Mouse (Mus musculus): ENCODE measurements around the gene Serping1.
"Not testable (repeated sequence)": the region's sequence is repeated elsewhere in the genome, so short reads cannot be mapped to it uniquely, and the experiment has no call there.

The Serping1 gene

DNA sequence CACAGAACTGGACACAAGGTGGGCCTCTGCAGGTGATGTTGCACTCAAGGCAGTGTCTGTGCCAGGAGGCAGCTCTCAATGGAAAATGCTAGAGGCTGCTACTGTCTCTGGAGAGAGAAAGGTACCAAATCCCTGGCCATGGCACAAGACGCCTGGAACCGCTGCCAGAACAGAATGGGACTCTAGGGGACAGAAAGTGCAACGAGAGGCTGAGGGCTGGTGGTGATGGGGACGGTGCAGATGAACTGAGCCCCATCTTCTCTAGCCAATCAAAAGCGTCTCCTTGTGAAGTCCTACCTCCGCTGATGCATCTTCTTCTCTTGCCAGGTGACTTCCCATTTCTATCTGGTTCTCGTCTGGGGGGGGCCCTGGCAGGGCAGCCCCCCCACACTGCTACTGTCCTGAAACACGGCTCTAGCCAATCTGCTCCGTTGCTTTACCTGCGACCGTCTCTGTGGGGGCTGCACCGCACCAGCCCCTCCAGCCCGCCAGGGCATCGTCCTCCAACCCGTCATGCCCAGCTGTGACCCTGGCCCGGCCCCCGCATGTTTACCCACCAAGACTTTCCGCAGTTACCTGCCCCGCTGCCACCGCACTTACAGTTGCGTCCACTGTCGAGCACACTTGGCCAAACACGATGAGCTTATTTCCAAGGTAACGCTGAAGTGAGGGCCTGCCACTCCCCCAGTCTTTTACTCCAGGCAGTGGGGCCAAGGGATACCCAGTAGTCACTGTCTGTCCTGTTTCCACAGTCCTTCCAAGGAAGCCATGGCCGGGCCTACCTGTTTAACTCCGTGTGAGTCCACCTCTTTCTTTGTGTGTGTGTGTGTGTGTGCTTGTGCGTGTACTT, 38.7 kb downstream of the Serping1 start:
- peak in 1 of 2 experiments; percentile 31 for DNase-seq

GRCm38 (mm10) chr2:84735346-84735920, 39.8 kb downstream of the Serping1 start:
- DNase-seq, result no peak

GRCm38 (mm10) chr2:84734919-84735318, 40.3 kb downstream of the Serping1 start:
- DNase-seq, result no peak

DNA sequence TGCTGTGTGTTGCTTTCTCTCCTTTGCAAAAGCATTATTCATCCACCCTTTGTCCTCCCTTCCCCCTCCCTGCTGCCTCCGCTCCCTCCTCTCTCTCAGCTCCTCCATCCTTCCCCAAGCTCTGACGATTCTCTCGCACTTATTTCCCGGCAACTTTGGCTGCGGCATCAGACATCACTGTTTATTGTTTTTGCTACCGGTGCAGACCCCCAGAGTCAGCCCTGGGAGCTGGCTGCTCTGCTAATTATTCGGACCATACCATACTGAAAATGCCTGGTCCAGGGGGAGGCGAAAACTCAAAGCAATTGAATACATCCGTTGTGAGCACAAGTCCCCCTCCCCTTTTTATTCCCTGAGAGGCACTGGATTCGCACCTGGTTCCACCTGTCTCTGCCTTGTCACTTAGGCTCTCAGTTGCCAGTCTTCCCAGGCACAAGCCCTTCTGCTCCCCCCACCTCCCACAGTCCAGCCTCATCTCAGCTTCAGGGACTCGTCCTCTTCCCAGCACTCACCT, 40.8 kb downstream of the Serping1 start:
- no peak for DNase-seq

- DNase-seq, result peak; percentile 41 to 53
Measured at GRCm38 (mm10) chr2:84733579-84734300, 41.5 kb downstream of the Serping1 start, which contains the start of gene Ypel4. Gene Ypel4 (plus strand): TSS chr2:84734058.

GRCm38 (mm10) chr2:84732394-84732793, 42.9 kb downstream of the Serping1 start:
- no peak for DNase-seq

DNA sequence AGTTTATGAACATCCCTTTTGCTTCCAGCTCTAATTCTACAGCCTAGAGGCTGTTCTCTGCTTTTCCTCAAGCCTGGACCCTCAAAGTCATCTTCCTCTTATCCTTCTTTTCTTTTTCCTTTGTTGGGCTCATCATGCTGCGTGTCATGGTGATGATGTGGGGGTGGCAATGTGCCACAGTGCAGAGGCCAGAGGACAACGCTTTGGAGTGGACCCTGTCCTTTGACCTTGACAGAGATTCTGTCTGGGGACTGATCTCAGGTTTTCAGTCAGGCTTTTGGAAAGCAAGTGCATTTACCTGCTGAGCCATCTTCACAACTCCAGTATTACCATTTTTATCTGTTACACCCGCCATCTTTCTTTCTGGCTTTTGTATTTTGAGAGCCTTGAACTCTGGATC, 44.0 kb downstream of the Serping1 start:
- no peak for DNase-seq

GRCm38 (mm10) chr2:84728191-84728590, 47.1 kb downstream of the Serping1 start:
- DNase-seq, result not testable (repeated sequence)

- DNase-seq, result peak; percentile 97
Measured at GRCm38 (mm10) chr2:84727172-84727858, 47.9 kb downstream of the Serping1 start, which contains the start of gene Clp1. Gene Clp1 (minus strand): TSS chr2:84727350.

DNA sequence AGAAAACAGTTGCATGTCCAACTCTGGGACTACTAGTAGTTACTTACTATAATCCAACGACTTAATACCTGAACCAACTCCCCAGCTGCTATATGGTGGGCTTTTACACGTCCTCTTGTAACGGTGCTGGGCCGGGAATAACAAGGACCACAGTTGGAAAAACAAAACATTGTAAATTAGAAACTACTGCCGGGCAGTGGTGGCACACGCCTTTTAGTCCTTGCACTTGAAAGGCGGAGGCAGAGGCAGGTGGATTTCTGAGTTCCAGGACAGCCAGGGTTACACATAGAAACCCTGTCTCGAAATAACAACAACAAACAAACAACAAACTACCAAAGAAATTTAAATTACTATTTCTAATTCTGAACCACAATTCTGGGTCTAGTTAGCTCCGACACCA, 48.5 kb downstream of the Serping1 start:
- no peak for DNase-seq

- DNase-seq, result no peak
Measured at GRCm38 (mm10) chr2:84725770-84726169, 49.5 kb downstream of the Serping1 start.

- DNase-seq, result no peak
Measured at GRCm38 (mm10) chr2:84723856-84724255, 51.4 kb downstream of the Serping1 start.

DNA sequence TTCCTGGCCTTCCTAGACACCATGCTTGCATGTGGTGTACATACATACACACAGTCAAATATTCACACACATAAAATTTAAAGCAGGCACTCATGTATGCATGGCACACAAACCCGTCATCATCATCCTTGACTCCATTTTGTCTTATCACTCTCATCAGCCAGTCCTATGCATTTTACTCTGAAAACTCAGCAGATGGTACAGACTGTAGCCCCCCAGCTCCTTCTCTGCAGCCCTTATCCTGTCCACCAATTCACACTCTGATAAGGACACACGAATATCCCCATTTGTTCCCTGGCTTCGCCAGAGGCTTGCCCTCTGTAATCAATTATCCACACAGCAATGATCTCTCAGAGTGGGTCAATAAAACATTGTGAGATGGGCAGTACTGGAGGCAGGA, 54.1 kb downstream of the Serping1 start:
- DNase-seq, result no peak

DNA sequence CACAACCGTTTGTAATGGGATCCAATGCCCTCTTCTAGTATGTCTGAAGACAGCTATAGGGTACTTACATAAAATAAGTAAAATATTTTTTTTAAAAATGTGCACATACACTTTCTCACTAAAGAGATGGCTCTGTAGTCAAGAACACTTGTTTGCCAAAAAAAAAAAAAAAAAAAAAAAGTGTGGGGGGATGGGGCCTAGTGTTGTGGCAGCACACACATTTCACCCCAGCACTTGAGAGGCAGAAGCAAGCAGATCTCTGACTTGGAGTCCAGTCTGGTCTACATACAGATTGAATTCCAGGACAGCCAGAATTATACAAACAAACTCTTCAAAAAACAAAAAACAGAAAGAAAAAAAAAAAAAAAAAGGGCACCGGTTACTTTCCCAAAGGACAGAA, 54.5 kb downstream of the Serping1 start:
- DNase-seq, result no peak

GRCm38 (mm10) chr2:84717357-84717756, 57.9 kb downstream of the Serping1 start:
- no peak for DNase-seq

GRCm38 (mm10) chr2:84716423-84717355, 58.6 kb downstream of the Serping1 start:
- no peak for DNase-seq

- DNase-seq, result peak; percentile 69 to 89
Measured at GRCm38 (mm10) chr2:84715562-84716361, 59.5 kb downstream of the Serping1 start.
